Mouse (Mus musculus) intestine, embryonic 16.5 days (tissue): ENCODE measurements at regions not wholly inside any gene's neighbourhood (a gene's known extent, or its start where the extent isn't known, plus 50 kb on each side); places are given as distances from the start of the nearest gene placed in this dataset.

ENCODE experiments used
- ATAC-seq: fragments of 200-750 bp; cut with Nextera tagmentation; 2 replicates; pipeline ENCODE4 v1.8.0; 2017; ENCODE audit warnings: moderate TSS enrichment, moderate library complexity
- H3K27ac ChIP-seq: fragments of 300-500 bp; sonication (generic); 2 replicates; pipeline ENCODE4 v1.5.1; 2014; ENCODE audit warnings: mild to moderate bottlenecking, low read length
- H3K27me3 ChIP-seq: fragments of 300-500 bp; sonication (generic); replicated peaks from 2 replicates; pipeline ENCODE4 v1.6.1; 2014; ENCODE audit warnings: low read length, control low read depth, mixed read lengths; ENCODE audit not compliant: control insufficient read depth, insufficient read depth
- H3K36me3 ChIP-seq: fragments of 300-500 bp; sonication (generic); 2 replicates; pipeline ENCODE4 v1.6.1; 2014; ENCODE audit warnings: low read length, control low read depth; ENCODE audit not compliant: control insufficient read depth, insufficient read depth
- H3K4me1 ChIP-seq: fragments of 300-500 bp; sonication (generic); 2 replicates; pipeline ENCODE4 v1.6.1; 2014; ENCODE audit warnings: low read length, control low read depth, mixed read lengths; ENCODE audit not compliant: control insufficient read depth, insufficient read depth
- H3K4me2 ChIP-seq: fragments of 300-500 bp; sonication (generic); 2 replicates; pipeline ENCODE4 v1.6.1; 2014; ENCODE audit warnings: low read depth, low read length, control low read depth
- H3K4me3 ChIP-seq: fragments of 300-500 bp; sonication (generic); 2 replicates; pipeline ENCODE4 v1.5.1; 2014; ENCODE audit warnings: mild to moderate bottlenecking, low read length
- H3K9ac ChIP-seq: fragments of 300-500 bp; sonication (generic); 2 replicates; pipeline ENCODE4 v1.6.1; 2014; ENCODE audit warnings: low read depth, low read length
- H3K9me3 ChIP-seq: fragments of 300-500 bp; sonication (generic); 2 replicates; pipeline ENCODE4 v1.6.1; 2016; ENCODE audit warnings: low read length, control low read depth; ENCODE audit not compliant: control insufficient read depth
- WGBS: fragments of 180-500 bp; shearing (Covaris S2); extraction: QIAGEN DNeasy Blood & Tissue Kit; methylation state at CpG from one replicate; pipeline ENCODE4 v1.1.7; 2014; 5-methylcytosine and 5-hydroxymethylcytosine counted together

- no peak for ATAC-seq
Observed at GRCm38 (mm10) chr12:4542191-4542590, 50.2 kb upstream of the Itsn2 start.

DNA sequence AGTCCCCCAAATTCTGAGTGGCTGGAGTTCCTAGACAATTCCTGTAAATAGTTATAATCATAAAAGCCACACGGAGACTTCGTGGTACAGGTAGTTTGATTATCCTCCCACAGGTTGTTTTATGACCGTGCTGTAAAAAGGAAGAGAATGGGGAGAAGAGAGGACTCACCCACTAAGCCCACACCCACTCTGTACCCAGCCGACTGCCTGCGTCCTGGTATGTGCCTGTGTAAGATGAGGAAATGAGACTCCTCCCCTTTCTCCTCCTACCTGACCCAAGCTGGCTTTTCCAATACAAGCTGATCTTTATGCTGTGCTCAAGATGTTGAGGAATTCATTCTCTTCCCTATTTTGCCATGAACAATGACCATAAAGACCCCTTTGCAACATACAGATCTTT, 57.3 kb upstream of the Ncoa1 start:
- peak; percentile 99 for ATAC-seq
- WGBS, result 37% methylated on average over 5 of the region's 5 CpGs
- no peaks in the 10 kb centered on the region for H3K9me3 ChIP-seq
- H3K4me1 ChIP-seq, result no peaks in the 10 kb centered on the region
- no peak overlapping the region for H3K4me2 ChIP-seq
- H3K4me3 ChIP-seq, result no peak overlapping the region
- H3K27ac ChIP-seq, result no peak overlapping the region
- H3K9ac ChIP-seq, result no peak overlapping the region
- H3K36me3 ChIP-seq, result no peaks in the 10 kb centered on the region
- no peaks in the 10 kb centered on the region for H3K27me3 ChIP-seq

More at GRCm38 (mm10) chr12:4542191-4542590, 50.2 kb upstream of the Itsn2 start:
- H3K27me3 ChIP-seq, result no peaks in the 10 kb centered on the region
- no peaks in the 10 kb centered on the region for H3K4me1 ChIP-seq
- 85% methylated on average over 10 of the region's 10 CpGs for WGBS
- no peaks in the 10 kb centered on the region for H3K36me3 ChIP-seq
- no peak overlapping the region for H3K4me2 ChIP-seq
- H3K27ac ChIP-seq, result no peak overlapping the region
- H3K9me3 ChIP-seq, result no peaks in the 10 kb centered on the region
- no peak overlapping the region for H3K9ac ChIP-seq
- H3K4me3 ChIP-seq, result no peak overlapping the region

- Histone ChIP-seq H3K4me1 (no peaks in the 10 kb centered on the region), H3K36me3 (no peaks in the 10 kb centered on the region), H3K9me3 (no peaks in the 10 kb centered on the region), H3K27ac (peak overlapping the region; percentile 12; the same call in 1 of the 2 replicates), H3K4me2 (no peak overlapping the region), H3K4me3 (no peak overlapping the region), H3K27me3 (no peaks in the 10 kb centered on the region), H3K9ac (no peak overlapping the region)
- WGBS, result 73% methylated on average over 2 of the region's 2 CpGs
- ATAC-seq, result peak; percentile 79
Observed at GRCm38 (mm10) chr12:4533710-4534109, 56.7 kb upstream of the Ncoa1 start.

DNA sequence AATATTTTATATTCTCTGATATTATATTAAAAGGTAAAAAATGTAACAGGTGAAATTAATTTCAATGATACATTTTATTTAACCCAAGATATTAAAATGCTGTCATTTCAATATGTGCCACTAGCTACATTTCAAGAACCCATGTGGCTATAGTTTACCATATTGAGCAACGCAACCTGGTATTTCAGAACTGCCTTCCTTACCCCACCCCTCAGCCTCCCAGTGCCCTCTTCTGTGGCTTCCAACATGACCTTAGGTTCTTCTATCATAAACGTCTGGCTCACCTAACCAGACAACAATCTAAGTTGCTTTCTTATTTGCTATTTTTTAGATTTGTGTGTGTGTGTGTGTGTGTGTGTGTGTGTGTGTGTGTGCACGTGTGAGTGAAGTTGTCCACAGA, 55.7 kb upstream of the Ncoa1 start:
- Histone ChIP-seq H3K27me3 (no peaks in the 10 kb centered on the region), H3K4me1 (no peaks in the 10 kb centered on the region), H3K9me3 (no peaks in the 10 kb centered on the region), H3K36me3 (no peaks in the 10 kb centered on the region), H3K4me3 (no peak overlapping the region), H3K4me2 (no peak overlapping the region), H3K27ac (no peak overlapping the region), H3K9ac (no peak overlapping the region)
- WGBS, result 75% methylated on average over 3 of the region's 3 CpGs
- no peak for ATAC-seq

DNA sequence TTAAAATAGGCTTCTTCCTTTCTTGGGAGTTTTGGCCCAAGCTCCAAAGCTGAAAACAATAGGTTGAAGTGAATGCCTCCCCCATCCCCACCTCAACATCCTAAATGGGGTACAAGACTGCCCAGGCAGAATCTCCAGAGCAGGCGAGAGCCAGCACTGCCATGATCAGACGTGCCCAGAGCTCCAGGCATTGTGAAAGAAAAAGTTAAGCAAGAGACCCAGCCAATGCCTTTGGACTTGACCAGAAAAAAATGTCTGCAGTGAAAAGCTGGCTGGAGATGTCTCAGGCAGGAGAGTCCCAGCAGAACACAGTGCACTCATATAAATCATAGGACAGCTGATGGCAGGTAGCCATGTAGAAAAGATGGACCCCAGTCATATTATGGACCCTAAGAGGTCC, 50.0 kb upstream of the Ncoa1 start:
- WGBS, result 75% methylated on average over 2 of the region's 2 CpGs
- Histone ChIP-seq H3K9ac (no peak overlapping the region), H3K9me3 (no peaks in the 10 kb centered on the region), H3K36me3 (no peaks in the 10 kb centered on the region), H3K4me2 (no peak overlapping the region), H3K27me3 (no peaks in the 10 kb centered on the region), H3K4me1 (peaks cover 7% of the 10 kb centered on the region), H3K27ac (no peak overlapping the region), H3K4me3 (no peak overlapping the region)
- no peak for ATAC-seq
